Mouse (Mus musculus): ENCODE data around the gene 1700015F17Rik.

DNA sequence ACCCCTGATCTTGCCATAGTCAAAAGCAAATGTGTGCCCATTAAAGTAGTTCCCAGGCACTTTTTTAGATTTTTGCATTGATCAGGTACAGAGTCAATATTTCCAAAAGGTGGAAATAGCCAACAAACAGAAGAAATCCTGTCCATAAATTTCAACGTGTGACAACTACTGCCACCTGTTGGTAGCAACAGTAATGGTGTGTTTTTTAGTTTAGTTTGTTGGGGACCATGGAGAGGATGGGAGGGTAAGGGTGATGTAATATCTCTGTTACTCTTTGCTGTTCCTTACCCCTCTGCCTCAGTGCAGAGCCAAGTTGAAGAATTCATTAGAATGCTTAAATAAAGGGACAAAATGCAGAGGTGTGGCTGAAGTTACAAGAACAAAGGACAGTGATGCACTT is 2.7 kb upstream of the 1700015F17Rik start:
- peak; percentile 85 for TF ChIP-seq CTCF (IDR thresholded peaks at IDR 0.05; ENCODE audit: low read depth)
- TF ChIP-seq EP300 (optimal IDR thresholded peaks at IDR 0.05): no peak
